Mouse (Mus musculus) neural tube, postnatal 0 days (tissue): ENCODE data around the gene Il11ra2. TPM values are rescaled to one million over a fixed set of nuclear protein-coding genes. Genes with fewer than 3 reads are reported as not detected.

Source experiments
- polyA plus RNA-seq: library from polyadenylated mRNA; unstranded; fragments of >200 nt; fragmentation: Nextera tagmentation; extraction: Ambion mirVana; gene quantifications from 2 replicates; pipeline ENCODE4 v1.2.1, GENCODE M21; 2015

The Il11ra2 gene
- polyA plus RNA-seq, result not detected in 2 replicates

DNA sequence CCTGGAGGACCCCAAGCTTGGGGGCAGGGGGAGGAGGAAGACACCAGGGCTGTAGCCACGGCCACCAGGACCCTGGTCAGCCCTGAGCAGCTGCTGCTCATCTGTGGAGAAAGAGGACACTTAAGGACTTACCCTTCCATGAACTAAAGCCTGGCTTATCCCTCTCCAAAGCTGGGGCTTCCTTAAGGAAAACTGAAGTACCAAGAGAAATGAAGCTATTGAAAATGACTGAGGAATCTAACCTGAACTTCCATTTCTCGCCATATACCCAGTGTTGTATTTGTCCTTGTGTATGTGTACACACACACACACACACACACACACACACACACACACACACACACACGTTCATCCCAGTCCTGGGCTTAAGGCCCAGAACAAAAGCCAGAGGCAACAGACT, at the start of gene Il11ra2:
Gene Il11ra2 (minus strand): TSS at position 101 of the 400 bp plus-strand sequence.

DNA sequence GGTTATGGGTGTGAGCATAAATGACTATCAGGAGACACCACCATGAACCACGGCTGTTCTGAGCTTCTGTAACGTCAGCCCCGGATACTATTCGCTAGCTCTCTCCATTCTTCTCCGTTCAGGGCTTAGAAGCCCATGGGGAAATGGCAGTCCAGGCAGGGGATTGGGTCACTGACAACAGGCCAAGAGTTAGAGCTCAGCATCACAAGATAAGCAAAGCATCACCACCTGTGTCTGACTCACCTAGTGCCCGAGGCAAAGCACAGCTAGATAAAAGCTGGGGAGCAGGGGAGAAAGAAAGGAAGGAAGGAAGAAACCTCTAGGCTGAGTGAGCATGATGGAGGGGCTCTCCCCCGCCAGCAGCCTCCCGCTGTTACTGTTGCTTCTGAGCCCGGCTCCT, 6.7 kb downstream of the Il11ra2 start, which contains the start of gene Ccl27b:
Gene Ccl27b (plus strand): TSS at position 301 of the 400 bp plus-strand sequence.

DNA sequence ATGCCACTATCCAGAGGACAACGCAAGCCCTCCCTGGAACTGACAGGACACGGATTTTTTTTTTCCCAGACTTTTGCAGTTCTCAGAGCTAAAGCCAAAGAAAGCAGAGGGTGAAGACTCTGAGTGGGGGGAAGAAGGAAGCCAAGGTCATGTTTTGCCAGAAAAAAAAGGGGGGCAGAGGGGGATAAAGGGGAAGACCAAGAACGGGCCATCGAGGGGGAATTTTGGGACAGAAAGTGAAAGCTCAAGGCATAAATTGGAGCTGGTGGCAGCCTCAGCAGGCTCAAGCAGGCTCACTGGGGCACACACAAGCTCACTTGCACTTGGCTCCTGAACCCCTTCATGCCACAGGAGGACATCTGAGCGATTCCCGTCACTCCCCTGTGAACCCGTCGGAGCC, 32.3 kb downstream of the Il11ra2 start, which contains the start of gene Gm2564:
Gene Gm2564 (plus strand): TSS at position 301 of the 400 bp plus-strand sequence.

DNA sequence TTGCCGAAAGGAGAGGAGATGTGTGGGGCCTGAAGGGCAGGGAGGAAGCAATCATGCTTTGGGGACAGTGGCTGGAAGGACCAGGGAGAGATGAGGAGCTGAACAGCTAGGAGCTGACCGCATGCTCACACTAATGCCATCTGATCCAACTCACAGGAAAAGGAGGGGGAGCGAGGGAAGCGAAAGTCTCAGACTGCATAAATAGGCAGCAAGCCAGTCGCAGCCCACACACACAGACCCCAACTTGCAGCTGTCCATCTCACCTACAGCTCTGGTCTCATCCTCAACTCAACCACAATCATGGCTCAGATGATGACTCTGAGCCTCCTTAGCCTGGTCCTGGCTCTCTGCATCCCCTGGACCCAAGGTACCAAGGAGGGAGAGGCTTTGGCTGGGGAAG, 49.8 kb downstream of the Il11ra2 start, which contains the start of gene Gm10591:
Gene Gm10591 (plus strand): TSS at position 301 of the 400 bp plus-strand sequence.

Other genes with a start within 250 kb of the Il11ra2 start
- gene Gm21586, start 222.5 kb downstream of the Il11ra2 start, polyA plus RNA-seq, result not detected in 2 replicates
- gene Gm2163, start 195.1 kb downstream of the Il11ra2 start, polyA plus RNA-seq, result 0.19 TPM in 2 replicates
- gene Fam205a2, start 133.7 kb downstream of the Il11ra2 start, polyA plus RNA-seq, result not detected in 2 replicates
- gene Gm10591, start 49.7 kb downstream of the Il11ra2 start, polyA plus RNA-seq, result not detected in 2 replicates
- gene Gm2564, start 32.2 kb downstream of the Il11ra2 start, polyA plus RNA-seq, result 0.75 and 1.4 TPM in 2 replicates
- gene Ccl27b, start 6.6 kb downstream of the Il11ra2 start, polyA plus RNA-seq, result not detected in 2 replicates
- gene 4930578G10Rik, start 73.7 kb upstream of the Il11ra2 start, polyA plus RNA-seq, result 0.48 and 1.2 TPM in 2 replicates
- 0.49 and 0.62 TPM in 2 replicates for gene Ccl19, start 94.7 kb upstream of the Il11ra2 start, polyA plus RNA-seq
- 0.65 and 0.81 TPM in 2 replicates for gene Ccl21a, start 112.1 kb upstream of the Il11ra2 start, polyA plus RNA-seq
- 0.28 TPM in 1 of 2 replicates, not detected in the other for gene Fam205a1, start 192.0 kb upstream of the Il11ra2 start, polyA plus RNA-seq
- 0.46 and 0.48 TPM in 2 replicates for gene Gm12394, start 194.9 kb upstream of the Il11ra2 start, polyA plus RNA-seq
- 4.9 and 5.1 TPM in 2 replicates for gene Fam205c, start 212.3 kb upstream of the Il11ra2 start, polyA plus RNA-seq